Mouse (Mus musculus) myocyte (in vitro differentiated cells): ENCODE measurements around the gene H2afy.
A peak's percentile ranks its signal among the peaks of the same experiment; 100 is the strongest.

Source experiments
- CEBPB ChIP-seq: IDR thresholded peaks from 2 replicates; pipeline ENCODE4 v1.6.1; 2011; ENCODE audit warnings: mild to moderate bottlenecking, moderate library complexity; ENCODE audit not compliant: poor library complexity, insufficient read depth, severe bottlenecking
- E2F4 ChIP-seq: IDR thresholded peaks from one replicate; pipeline ENCODE4 v1.6.1; 2011; ENCODE audit warnings: mild to moderate bottlenecking, control low read depth, moderate library complexity; ENCODE audit not compliant: insufficient read depth
- MAX ChIP-seq: IDR thresholded peaks from one replicate; pipeline ENCODE4 v1.6.1; 2011; ENCODE audit warnings: low read depth, mild to moderate bottlenecking, control low read depth
- MYOG ChIP-seq, 3 experiments: IDR thresholded peaks; one replicate each; pipeline ENCODE4 v1.6.1; 2011; ENCODE audit warnings: control low read depth in 2 of 3, low read depth in 2 of 3, mild to moderate bottlenecking in 2 of 3; ENCODE audit not compliant: insufficient read length in 2 of 3, control insufficient read depth in 1 of 3, insufficient read depth in 1 of 3
- POLR2A ChIP-seq: IDR thresholded peaks from one replicate; pipeline ENCODE4 v1.6.1; 2011; ENCODE audit warnings: low read depth, mild to moderate bottlenecking, control low read depth, moderate library complexity; ENCODE audit not compliant: insufficient read length
- POLR2AphosphoS2 ChIP-seq: IDR thresholded peaks from one replicate; pipeline ENCODE4 v1.6.1; 2011; ENCODE audit warnings: low read depth, control low read depth; ENCODE audit not compliant: insufficient read length
- SRF ChIP-seq: IDR thresholded peaks from one replicate; pipeline ENCODE4 v1.6.1; 2011; ENCODE audit warnings: low read depth; ENCODE audit not compliant: control insufficient read depth, insufficient read length

- peak; percentile 5 for TF ChIP-seq E2F4
- no peak for TF ChIP-seq CEBPB
- TF ChIP-seq POLR2A = peak; percentile 83
- TF ChIP-seq POLR2AphosphoS2 = peak; percentile 74
- no peak for TF ChIP-seq SRF
- TF ChIP-seq MYOG (IDR thresholded peaks at IDR 0.05; ENCODE audit: control insufficient read depth in 1 of 3, insufficient read depth in 1 of 3, insufficient read length in 2 of 3, low read depth in 2 of 3) = no peak
- no peak for TF ChIP-seq MAX
Observed at GRCm38 (mm10) chr13:56135231-56136052, 719 bp downstream of the H2afy start.
